Mouse (Mus musculus) erythroblast, embryonic 14.5 days (primary cell): ENCODE measurements around the gene Prss16.

ENCODE experiments used
- GATA1 ChIP-seq: IDR thresholded peaks from 2 replicates; pipeline ENCODE4 v1.6.1; 2012; ENCODE audit warnings: low read length, inconsistent platforms, mixed read lengths
- TAL1 ChIP-seq: IDR thresholded peaks from 3 replicates; pipeline ENCODE4 v1.6.1; 2012; ENCODE audit warnings: low read length, inconsistent platforms, mixed read lengths

DNA sequence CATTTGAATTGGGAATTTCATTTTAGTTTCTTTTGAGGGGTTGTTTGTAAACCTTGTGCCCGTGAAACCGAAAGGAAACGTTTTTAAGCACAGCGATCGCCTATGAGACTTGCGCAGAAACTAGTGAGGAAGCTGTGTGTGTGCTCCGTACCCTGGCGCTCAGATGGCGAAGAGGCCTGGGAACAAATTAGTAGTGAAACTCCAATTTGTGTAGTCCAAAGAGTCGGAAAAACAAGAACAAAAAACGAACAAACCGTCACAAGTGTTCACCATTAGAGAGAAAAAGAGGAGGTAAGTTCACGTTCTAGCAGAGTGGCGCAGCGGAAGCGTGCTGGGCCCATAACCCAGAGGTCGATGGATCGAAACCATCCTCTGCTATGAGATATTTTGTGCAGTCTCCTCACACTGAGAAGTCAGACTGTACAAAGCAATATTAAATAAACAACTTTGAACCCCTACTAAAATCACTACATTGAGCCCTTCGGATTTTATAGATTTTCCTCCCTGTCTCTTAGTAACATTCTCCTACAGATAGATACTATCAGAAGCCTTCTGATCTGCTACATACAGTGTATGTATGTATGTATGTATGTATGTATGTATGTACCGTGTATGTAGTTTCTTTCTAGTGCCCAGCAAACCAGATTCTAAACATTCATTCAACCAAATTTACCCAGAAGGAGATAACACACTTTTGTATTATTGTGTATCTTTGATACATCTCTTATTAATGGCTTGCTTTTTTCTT is 34.6 kb downstream of the Prss16 start:
- TF ChIP-seq TAL1, result no peak
- TF ChIP-seq GATA1, result no peak
